Mouse (Mus musculus): ENCODE measurements around the gene Dnah1. TPM values are rescaled to one million over a fixed set of nuclear protein-coding genes. Genes with fewer than 3 reads are reported as not detected.
A peak's percentile ranks its signal among the peaks of the same experiment; 100 is the strongest.

Dnah1 gene
- polyA plus RNA-seq (2014; fragmentation: Nextera tagmentation; extraction: Ambion mirVana): 4.1 and 4.6 TPM in 2 replicates

- peak; percentile 74 for ATAC-seq (ENCODE audit: insufficient read depth)
- Histone ChIP-seq H3K36me3 (ENCODE audit: insufficient read depth) (no peaks in the 10 kb centered on the region), H3K4me1 (ENCODE audit: insufficient read depth) (no peaks in the 10 kb centered on the region), H3K9me3 (ENCODE audit: low read depth, low read length) (no peaks in the 10 kb centered on the region), H3K27me3 (ENCODE audit: insufficient read depth, low read length) (no peaks in the 10 kb centered on the region), H3K4me2 (peak within 1 kb of the TSS; percentile 62), H3K27ac (ENCODE audit: low read depth) (no peak within 1 kb of the TSS), H3K4me3 (ENCODE audit: low read depth, low read length) (peak within 1 kb of the TSS; percentile 35), H3K9ac (peak within 1 kb of the TSS; percentile 43)
- WGBS: 30% methylated on average over 28 of the region's 28 CpGs
- DNase-seq: peak; percentile 72
- TF ChIP-seq CTCF (IDR thresholded peaks at IDR 0.05; ENCODE audit: low read depth): no peak; the same call in 1 of the 2 replicates
Observed at GRCm38 (mm10) chr14:31323849-31324792, at the start of gene Dnah1. Dnah1 (minus strand) TSS chr14:31323896.

DNA sequence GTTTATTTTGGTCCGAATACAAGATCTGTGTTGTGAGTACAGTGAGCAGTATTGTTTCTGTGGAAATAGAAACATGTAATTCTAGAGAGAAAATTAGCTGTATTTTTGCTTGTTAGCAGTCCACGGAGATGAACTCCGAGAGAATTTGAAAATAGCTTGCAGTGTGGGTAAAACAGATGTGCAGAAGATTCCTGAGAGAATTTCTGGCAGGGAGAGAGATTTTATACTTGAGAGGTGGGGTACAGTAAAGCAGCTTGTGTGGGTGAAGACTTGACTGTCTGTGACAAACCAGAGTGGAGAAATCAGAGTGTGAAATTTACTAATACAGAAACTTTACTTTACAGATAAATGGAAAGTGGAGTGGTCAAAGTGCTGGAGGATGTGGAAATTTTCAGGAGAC lies 45.7 kb upstream of the Dnah1 start:
- peaks cover 87% of the 10 kb centered on the region for H3K36me3 ChIP-seq (ENCODE audit: insufficient read depth)
- H3K4me2 ChIP-seq: no peak overlapping the region
- no peaks in the 10 kb centered on the region for H3K9me3 ChIP-seq (ENCODE audit: low read depth, low read length)
- no peak overlapping the region for H3K9ac ChIP-seq
- H3K27me3 ChIP-seq (ENCODE audit: insufficient read depth, low read length): no peaks in the 10 kb centered on the region
- no peak overlapping the region for H3K27ac ChIP-seq (ENCODE audit: low read depth)
- no peaks in the 10 kb centered on the region for H3K4me1 ChIP-seq (ENCODE audit: insufficient read depth)
- ATAC-seq (ENCODE audit: insufficient read depth) (no peak), DNase-seq (no peak)
- no peak overlapping the region for H3K4me3 ChIP-seq (ENCODE audit: low read depth, low read length)
- WGBS: 88% methylated on average over 3 of the region's 3 CpGs
- no peak for TF ChIP-seq CTCF (IDR thresholded peaks at IDR 0.05; ENCODE audit: low read depth)

DNA sequence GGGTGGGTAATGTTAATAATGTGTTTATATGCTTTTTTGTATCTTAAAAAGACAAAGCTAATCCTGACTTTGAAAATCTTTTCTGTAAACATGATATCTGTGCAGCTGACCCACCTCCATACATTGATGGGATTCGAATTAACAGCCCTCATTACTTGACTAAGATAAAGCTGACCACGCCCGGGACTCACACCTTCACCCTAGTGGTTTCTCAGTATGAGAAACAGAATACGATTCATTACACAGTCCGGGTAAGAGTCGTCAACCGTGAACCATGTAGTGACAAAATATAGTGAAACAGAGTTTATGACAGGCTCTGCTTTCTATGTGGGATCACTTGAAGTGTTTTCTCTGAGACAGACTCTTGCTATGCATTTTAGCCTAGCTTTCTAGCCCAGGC lies 44.3 kb upstream of the Dnah1 start:
- H3K9me3 ChIP-seq (ENCODE audit: low read depth, low read length): no peaks in the 10 kb centered on the region
- no peak overlapping the region for H3K27ac ChIP-seq (ENCODE audit: low read depth)
- H3K36me3 ChIP-seq (ENCODE audit: insufficient read depth): peaks cover 82% of the 10 kb centered on the region
- no peak overlapping the region for H3K9ac ChIP-seq
- DNase-seq (no peak), ATAC-seq (ENCODE audit: insufficient read depth) (no peak)
- H3K27me3 ChIP-seq (ENCODE audit: insufficient read depth, low read length): no peaks in the 10 kb centered on the region
- H3K4me1 ChIP-seq (ENCODE audit: insufficient read depth): no peaks in the 10 kb centered on the region
- TF ChIP-seq CTCF (IDR thresholded peaks at IDR 0.05; ENCODE audit: low read depth): no peak
- no peak overlapping the region for H3K4me2 ChIP-seq
- WGBS: 87% methylated on average over 7 of the region's 7 CpGs
- no peak overlapping the region for H3K4me3 ChIP-seq (ENCODE audit: low read depth, low read length)

DNA sequence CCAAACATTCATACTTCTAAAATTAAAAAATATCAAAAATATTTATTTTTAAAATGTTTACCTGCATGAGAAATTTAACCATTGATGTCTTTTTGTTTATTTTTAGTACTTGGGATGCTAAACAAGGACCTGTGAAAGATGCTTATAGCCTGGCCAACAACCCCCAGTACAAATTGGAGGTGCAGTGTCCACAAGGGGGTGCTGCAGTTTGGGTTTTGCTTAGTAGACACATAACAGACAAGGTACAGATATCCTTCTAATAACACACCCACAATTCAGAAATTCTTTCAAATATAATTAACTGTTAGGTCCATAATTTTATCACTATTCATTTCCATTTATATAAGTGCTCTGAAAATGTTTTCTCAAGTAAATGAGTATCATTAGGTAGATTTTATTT lies 41.7 kb upstream of the Dnah1 start:
- no peak overlapping the region for H3K9ac ChIP-seq
- no peak overlapping the region for H3K27ac ChIP-seq (ENCODE audit: low read depth)
- ATAC-seq (ENCODE audit: insufficient read depth) (no peak), DNase-seq (peak; percentile 85)
- no peak overlapping the region for H3K4me2 ChIP-seq
- H3K9me3 ChIP-seq (ENCODE audit: low read depth, low read length): no peaks in the 10 kb centered on the region
- H3K4me3 ChIP-seq (ENCODE audit: low read depth, low read length): no peak overlapping the region
- no peaks in the 10 kb centered on the region for H3K4me1 ChIP-seq (ENCODE audit: insufficient read depth)
- no peaks in the 10 kb centered on the region for H3K27me3 ChIP-seq (ENCODE audit: insufficient read depth, low read length)
- TF ChIP-seq CTCF (IDR thresholded peaks at IDR 0.05; ENCODE audit: low read depth): peak; percentile 68
- peaks cover 82% of the 10 kb centered on the region for H3K36me3 ChIP-seq (ENCODE audit: insufficient read depth)

DNA sequence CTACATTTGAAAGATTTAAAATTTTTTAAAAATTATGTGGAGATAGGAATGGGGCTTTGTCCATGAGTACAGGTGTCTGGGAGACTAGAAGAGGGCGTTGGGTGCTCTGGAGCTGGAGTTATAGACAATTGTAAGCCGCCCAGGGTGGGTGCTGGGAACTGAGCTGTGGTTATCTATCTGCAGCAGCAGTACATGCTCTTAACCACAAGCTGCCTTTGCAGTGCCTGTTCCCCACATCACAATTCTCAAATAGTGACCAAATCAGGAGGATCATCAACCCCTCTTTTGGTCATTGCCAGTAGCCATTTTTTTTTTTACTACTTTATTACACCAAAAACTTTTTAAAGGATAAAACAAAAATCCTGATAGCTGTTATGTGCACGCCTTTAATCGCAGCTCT lies 40.9 kb upstream of the Dnah1 start:
- no peak for DNase-seq
- Histone ChIP-seq H3K4me1 (ENCODE audit: insufficient read depth) (no peaks in the 10 kb centered on the region), H3K4me2 (no peak overlapping the region), H3K4me3 (ENCODE audit: low read depth, low read length) (no peak overlapping the region), H3K9me3 (ENCODE audit: low read depth, low read length) (no peaks in the 10 kb centered on the region), H3K27ac (ENCODE audit: low read depth) (no peak overlapping the region), H3K27me3 (ENCODE audit: insufficient read depth, low read length) (no peaks in the 10 kb centered on the region), H3K36me3 (ENCODE audit: insufficient read depth) (peaks cover 79% of the 10 kb centered on the region), H3K9ac (no peak overlapping the region)
- no peak for TF ChIP-seq CTCF (IDR thresholded peaks at IDR 0.05; ENCODE audit: low read depth)
- ATAC-seq (ENCODE audit: insufficient read depth): no peak
- 93% methylated on average over 4 of the region's 4 CpGs for WGBS

DNA sequence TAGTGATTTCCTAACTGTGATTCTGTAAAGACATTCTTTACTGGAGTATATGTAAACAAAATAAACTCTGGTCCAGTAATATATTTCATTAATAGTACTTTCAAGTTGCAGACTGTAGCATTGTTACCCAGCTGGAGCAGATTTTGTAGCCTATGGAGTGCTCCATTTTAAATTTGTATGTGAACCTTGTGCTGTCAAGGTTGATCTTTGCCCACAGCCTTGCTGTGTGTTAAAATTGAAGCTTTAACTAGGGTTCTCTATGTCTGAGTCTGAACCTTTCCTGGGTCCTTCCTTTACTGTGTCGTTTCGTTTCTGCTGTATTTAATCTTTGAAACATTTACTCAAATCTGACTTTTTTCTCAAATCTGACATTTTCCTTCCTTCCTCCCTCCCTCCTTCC lies 38.5 kb upstream of the Dnah1 start:
- Histone ChIP-seq H3K4me2 (no peak overlapping the region), H3K27ac (ENCODE audit: low read depth) (no peak overlapping the region), H3K9me3 (ENCODE audit: low read depth, low read length) (no peaks in the 10 kb centered on the region), H3K4me1 (ENCODE audit: insufficient read depth) (no peaks in the 10 kb centered on the region), H3K4me3 (ENCODE audit: low read depth, low read length) (no peak overlapping the region), H3K9ac (no peak overlapping the region), H3K27me3 (ENCODE audit: insufficient read depth, low read length) (no peaks in the 10 kb centered on the region), H3K36me3 (ENCODE audit: insufficient read depth) (peaks cover 70% of the 10 kb centered on the region)
- ATAC-seq (ENCODE audit: insufficient read depth): no peak
- TF ChIP-seq CTCF (IDR thresholded peaks at IDR 0.05; ENCODE audit: low read depth): no peak
- DNase-seq: no peak
- 87% methylated on average over 2 of the region's 2 CpGs for WGBS

- ATAC-seq (ENCODE audit: insufficient read depth) (no peak), DNase-seq (no peak)
- H3K9ac ChIP-seq: no peak overlapping the region
- H3K9me3 ChIP-seq (ENCODE audit: low read depth, low read length): no peaks in the 10 kb centered on the region
- 84% methylated on average over 1 of the region's 1 CpGs for WGBS
- peaks cover 48% of the 10 kb centered on the region for H3K36me3 ChIP-seq (ENCODE audit: insufficient read depth)
- H3K4me1 ChIP-seq (ENCODE audit: insufficient read depth): no peaks in the 10 kb centered on the region
- no peak overlapping the region for H3K27ac ChIP-seq (ENCODE audit: low read depth)
- TF ChIP-seq CTCF (IDR thresholded peaks at IDR 0.05; ENCODE audit: low read depth): no peak
- no peak overlapping the region for H3K4me3 ChIP-seq (ENCODE audit: low read depth, low read length)
- H3K4me2 ChIP-seq: no peak overlapping the region
- H3K27me3 ChIP-seq (ENCODE audit: insufficient read depth, low read length): no peaks in the 10 kb centered on the region
Observed at GRCm38 (mm10) chr14:31345367-31345766, 21.7 kb upstream of the Dnah1 start.
